In genomic region chr6:115123262-115124201, GRCm38 (mm10) we compare ENCODE assay signal across 8 mouse cellular contexts. TPM values are rescaled to one million over a fixed set of nuclear protein-coding genes. Genes with fewer than 3 reads are reported as not detected.
A peak's percentile ranks its signal among the peaks of the same experiment; 100 is the strongest.
DNase-seq lines count a peak whose midpoint lies in the region; TF ChIP-seq lines count a peak whose summit lies in the region.

No protein-coding gene starts in this region.

- TF ChIP-seq CTCF in cortical plate, adult 2 months (IDR thresholded peaks at IDR 0.05; ENCODE audit: extremely low read depth, insufficient read depth, low read length) = no peak

- peak overlapping the region; percentile 7 for H3K27ac ChIP-seq in cortical plate, adult 2 months (ENCODE audit: insufficient read depth, low read length)

- TF ChIP-seq POLR2A in cortical plate, adult 2 months (IDR thresholded peaks at IDR 0.05; ENCODE audit: extremely low read depth, insufficient read depth, low read length) = peak; percentile 66

- peaks cover 8% of the 10 kb centered on the region; the same call in 1 of the 2 replicates for H3K4me1 ChIP-seq in cortical plate, adult 2 months (ENCODE audit: control insufficient read depth, insufficient read depth, low read length)

- peak; percentile 49 for DNase-seq in 3T3-L1 (ENCODE audit: low read depth, low spot score)
- DNase-seq in Muller cell, postnatal 12 days (ENCODE audit: inconsistent ontology term) = peak; percentile 83
- peak; percentile 6 for DNase-seq in heart, adult 8-10 months (ENCODE audit: low spot score)
- peak; percentile 63 to 70 for DNase-seq in layer of hippocampus, postnatal 10 days (ENCODE audit: low spot score in 2 of 2)
- DNase-seq in lung, postnatal 14 days = peak; percentile 19
- peak; percentile 85 to 92 for DNase-seq in right cerebral cortex, postnatal 10 days (ENCODE audit: low spot score in 2 of 2)
- DNase-seq in yolk sac, embryonic 10.5 days (ENCODE audit: low spot score) = no peak

- H3K4me3 ChIP-seq in cortical plate, adult 2 months (ENCODE audit: insufficient read depth, low read length) = no peak overlapping the region

RNA-seq across cellular contexts. Expression of gene Syn2, which starts 11.2 kb away (rescaled TPM):
- polyA plus RNA-seq in cortical plate, adult 2 months (2012; rRNA removed) = 366 and 381 TPM in 2 replicates
- 1 to 10 TPM; 3.5 to 6.2 (median 4.6) TPM for total RNA-seq in heart, adult 8-10 months (2022)
- total RNA-seq in layer of hippocampus, postnatal 10 days (2021) = 100 to 1,000 TPM; 429 to 484 TPM

Comparison
In these comparisons a context has a peak if more than half of its experiments do, and no peak if none do; other contexts are left out.
1. RNA of gene Syn2, which starts 11.2 kb away (total RNA-seq): 429 to 484 TPM in layer of hippocampus, postnatal 10 days; 3.5 to 6.2 TPM in heart, adult 8-10 months; every median in the first group is over 10 times any median in the second.